ENCODE assay signal across 12 mouse cellular contexts in the genomic region with DNA sequence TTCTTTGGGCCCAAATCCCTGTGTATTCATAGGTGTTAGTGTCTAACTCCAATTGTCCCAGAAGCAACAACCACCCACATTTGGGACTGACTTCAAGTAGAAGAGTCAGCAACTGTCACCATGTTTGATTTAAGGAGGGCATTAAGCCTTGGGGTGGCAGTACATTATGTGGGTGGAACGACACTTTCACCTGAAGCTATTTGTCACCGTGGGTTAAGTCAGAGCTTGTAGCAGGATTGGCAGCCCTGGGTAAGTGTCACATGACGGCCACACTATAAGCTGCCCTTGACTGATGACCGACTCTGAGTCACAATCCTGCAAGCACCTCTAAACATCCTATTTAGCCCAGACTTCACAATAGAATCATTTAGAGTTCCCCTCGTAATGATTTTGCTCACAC.
"Had no signal": no experiment of that assay in that cellular context is flagged by ENCODE, and none has a peak within 500 bp of the region (broad histone marks: within the 10 kb centered on the region; RNA-seq: fewer than 3 reads in every experiment).

No protein-coding gene starts in this region.

- H3K9me3 ChIP-seq: limb, embryonic 13.5 days; midbrain, embryonic 13.5 days; neural tube, embryonic 13.5 days had no signal

- ATAC-seq: midbrain, embryonic 13.5 days had no signal

- H3K4me2 ChIP-seq: limb, embryonic 13.5 days; midbrain, embryonic 13.5 days; neural tube, embryonic 13.5 days had no signal

- H3K9ac ChIP-seq: limb, embryonic 13.5 days; liver, embryonic 14.5 days; midbrain, embryonic 13.5 days; neural tube, embryonic 13.5 days had no signal

- H3K36me3 ChIP-seq: limb, embryonic 13.5 days; midbrain, embryonic 13.5 days; neural tube, embryonic 13.5 days had no signal

- DNase-seq: kidney, adult 2 months; kidney, postnatal 25 days; left cerebral cortex, postnatal 4 days; lung, adult 18-20 months; retina, postnatal 1 day; right cerebral cortex, postnatal 4 days; thymus, adult 18-20 months; thymus, postnatal 25 days had no signal

- H3K4me3 ChIP-seq: limb, embryonic 13.5 days; midbrain, embryonic 13.5 days; neural tube, embryonic 13.5 days had no signal

- H3K27ac ChIP-seq: limb, embryonic 13.5 days; liver, embryonic 14.5 days; neural tube, embryonic 13.5 days had no signal
